Mouse (Mus musculus) kidney, postnatal 36 days (tissue): ENCODE measurements around the gene Rasl12.

ENCODE experiments used
- DNase-seq, 2 experiments: peaks; one replicate each; pipeline ENCODE4 v3.0.0; 2021 to 2022; ENCODE audit warnings: mixed read lengths in 2 of 2

The Rasl12 gene

DNA sequence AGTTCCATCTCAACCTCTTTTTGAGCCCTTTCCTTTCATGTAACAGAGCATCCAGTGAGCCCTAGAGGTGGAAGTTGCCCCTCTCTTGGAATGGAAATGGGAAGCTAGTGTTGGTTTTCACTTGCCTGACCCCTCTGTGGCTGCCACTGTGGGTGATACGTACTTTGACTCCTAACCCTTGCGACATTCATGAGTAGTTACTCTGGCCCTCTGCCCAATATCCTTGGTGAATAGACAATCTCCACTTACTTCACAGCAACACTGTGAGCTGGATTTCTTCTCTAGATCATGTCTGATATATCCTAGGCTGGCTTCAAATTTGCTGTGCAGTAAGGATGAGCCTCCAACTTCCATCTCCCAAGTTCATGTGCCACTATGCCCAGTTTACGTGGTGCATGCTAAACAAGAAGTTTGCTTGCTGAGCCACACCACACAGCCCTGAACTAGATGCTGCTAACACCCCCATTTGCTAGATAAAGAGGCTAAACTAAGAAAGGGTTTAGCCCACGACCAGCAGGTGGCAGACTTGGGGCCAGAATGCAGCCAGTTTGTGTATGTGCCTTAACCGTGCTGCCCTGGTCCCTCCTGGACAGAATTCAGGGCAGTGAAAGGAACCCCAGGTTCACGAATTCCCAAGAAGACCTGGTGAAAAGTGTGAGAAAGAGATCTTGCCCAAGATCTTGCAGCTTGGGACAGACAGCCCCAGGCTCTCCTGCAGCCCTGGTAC is 5.5 kb upstream of the Rasl12 start:
- DNase-seq = peak; percentile 75 to 90

DNA sequence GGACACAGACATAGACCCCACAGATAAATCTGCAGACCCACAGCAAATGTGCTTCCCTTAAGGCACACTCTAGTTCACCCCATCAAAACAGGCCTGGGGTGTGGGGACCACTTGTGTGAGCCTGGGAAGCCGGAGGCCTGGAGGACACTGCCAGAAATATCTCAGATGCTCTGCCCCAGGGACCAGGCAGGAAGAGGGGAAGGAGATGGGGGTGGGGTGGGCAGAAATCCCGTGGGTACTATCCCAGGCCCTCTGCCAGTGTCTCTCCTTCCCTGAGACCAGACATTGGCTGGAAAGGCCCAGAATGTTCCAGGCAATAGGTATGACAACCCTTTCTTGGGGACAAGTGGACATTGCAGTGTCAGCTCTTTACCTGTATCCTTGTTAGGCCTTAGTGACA is 4.7 kb upstream of the Rasl12 start:
- no peak for DNase-seq

DNA sequence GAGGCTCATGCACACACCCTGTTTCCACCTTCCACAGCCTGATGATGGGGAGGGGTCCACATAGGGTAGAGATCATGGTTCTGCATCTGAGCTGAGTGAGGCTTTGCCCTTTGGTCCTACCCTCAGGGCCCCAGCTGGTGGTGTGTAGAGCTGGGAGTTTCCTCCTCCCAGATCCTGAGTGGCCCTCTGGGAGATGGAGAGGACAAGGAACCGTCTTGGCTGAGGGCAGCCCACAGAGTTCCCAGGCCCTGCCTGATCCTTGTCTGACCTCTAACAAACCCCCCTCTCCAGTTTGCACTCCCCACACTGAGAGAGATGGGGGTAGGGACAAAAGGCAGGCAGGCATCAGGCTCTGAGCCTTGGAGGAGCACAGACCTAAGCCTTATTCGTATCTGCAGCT is 3.9 kb upstream of the Rasl12 start:
- no peak for DNase-seq

DNA sequence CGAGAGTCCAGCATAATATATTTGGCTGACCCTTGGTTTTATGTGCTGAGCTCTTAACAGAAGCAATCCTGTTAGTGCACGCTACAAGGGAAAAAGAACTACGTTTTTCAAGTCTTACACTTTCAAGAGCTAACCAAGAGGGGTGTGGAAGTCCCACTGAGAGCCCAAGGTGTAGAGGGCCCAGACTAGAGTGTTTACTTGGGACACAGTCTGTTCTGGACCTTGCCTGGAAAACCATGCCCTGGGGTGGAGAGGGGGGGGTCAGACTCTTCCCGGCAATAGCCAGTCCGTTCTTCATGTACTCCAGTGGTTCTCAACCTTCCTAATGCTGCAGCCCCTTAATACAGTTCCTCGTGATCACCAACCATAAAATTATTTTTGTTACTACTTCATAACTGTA is 1.6 kb downstream of the Rasl12 start:
- DNase-seq = peak in 1 of 2 experiments; percentile 44

DNA sequence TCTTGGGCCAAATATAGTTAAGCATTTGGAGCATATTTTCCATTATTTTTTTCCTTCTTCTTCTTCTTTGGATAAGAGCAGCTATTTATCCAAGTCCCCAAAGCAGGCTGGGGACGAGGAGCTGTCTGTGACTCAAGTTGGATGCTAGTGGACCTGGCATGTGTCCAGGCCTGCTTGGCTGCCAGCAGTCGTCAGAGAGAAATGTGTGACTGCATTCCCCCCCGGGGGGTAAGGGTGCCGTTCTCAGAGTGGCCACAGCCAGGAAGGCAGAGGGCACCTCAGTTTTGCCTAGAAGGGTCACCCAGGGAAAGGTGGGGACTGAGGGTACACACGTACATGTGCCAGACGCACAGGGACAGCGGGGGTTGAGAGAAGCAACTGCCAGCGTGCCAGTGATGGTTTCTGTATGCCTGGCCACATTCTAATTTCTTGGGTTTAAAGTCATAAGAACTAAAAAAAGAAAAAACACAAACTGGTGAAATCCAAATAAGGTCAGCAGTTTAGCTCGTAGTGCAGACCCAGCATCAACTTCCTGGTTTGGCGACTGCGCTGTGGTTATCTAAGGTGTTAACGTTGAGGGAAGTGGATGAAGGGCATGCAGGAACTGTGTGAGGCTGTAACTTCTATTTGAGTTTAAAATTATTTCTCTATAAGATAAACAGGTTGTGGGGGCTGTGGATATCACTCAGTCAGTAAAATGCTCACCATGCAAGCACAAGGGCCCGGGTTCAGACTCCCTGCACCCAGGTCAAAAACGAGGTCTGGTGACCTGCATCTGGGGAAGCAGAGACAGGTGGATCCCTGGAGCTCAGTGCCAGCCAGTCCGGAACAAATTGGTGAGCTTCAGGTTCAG is 6.3 kb downstream of the Rasl12 start:
- peak; percentile 86 to 89 for DNase-seq

DNA sequence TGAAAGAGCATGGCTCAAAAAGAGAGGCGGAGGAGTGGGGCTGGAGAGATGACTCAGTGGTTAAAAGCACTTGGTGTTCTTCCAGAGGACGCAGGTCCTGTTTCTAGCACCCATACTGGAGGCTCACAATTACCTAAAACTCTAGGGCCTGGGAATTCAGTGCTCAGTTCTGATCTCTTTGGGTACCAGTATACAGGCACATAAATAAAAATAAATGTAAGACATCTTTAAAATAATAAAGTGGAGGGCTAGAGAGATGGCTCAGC is 6.8 kb downstream of the Rasl12 start:
- DNase-seq = no peak

DNA sequence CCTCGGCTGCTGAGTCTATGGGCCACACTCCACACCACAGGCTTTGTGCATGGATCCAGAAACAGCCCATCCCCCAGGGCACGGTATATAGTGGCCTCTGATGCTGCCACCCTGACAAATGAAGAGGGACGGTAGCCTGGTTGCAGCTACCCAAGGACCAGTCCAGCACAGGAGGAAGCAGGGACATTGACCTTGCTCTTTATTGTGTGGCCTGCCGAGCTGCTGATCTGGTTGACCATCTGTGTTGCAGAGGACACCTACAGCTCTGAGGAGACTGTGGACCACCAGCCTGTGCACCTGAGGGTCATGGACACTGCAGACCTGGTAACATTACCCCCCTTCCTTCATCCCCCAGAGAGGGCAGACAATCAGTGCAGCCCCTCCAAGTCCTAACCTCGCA is 9.0 kb downstream of the Rasl12 start:
- no peak for DNase-seq

DNA sequence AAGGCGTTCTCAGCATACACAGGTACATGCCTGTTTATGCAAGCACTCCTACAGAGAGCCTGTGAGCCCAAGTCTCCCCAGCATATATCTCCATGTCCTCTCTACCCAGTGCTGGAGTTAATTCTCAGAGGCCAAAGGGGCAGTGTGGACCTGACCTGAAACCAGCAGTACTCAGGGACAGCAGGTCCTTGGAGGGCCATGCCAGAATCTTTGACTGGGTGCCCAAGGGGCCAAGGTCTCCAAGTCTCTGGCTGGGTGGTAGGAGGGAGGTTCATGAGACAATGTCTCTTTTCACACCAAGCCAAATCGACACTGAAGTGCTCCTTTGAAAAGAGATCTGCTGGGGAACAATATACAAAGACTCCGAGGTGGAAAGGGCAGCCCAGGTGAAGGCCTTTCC is 9.6 kb downstream of the Rasl12 start:
- DNase-seq = peak; percentile 76 to 79

DNA sequence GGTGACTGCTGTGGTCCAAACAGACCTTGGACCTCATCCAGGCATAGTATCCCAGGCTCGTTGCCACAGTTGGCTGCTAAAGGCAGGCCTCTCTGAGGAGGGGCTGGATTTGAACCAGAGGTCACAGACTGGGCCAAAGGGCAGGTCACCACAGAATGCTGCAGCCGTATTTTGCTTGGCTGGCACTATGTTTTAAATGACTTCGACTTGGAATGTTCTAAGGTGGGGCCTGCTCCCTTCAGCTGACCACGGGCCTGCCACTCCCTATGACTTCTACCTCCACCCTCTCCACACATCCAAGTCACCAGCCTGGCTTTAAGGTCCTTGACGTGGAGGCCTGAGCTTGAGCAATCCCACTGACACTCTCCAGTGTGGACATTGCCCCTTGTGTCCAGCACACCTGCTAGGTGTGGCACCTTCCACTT is 10.6 kb downstream of the Rasl12 start:
- peak; percentile 91 to 93 for DNase-seq

DNA sequence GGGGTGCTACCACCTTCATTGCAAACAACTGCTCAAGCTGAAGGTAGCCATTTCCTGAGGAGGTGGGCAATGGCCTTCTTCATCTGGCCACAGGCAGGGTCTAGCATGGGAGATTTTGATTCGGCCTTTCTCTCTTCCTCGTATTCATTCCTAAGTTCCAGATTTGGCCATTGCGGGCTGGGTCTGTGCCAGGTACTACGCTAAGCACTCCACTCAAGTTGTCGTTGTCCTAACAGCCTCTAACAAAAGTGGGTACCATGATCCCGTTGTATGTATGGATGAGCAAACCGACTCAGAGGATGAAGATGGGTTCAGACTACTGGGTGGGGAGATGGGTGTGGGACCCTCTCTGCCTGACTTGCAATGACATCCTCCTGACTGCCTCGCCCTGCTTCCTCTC is 12.1 kb downstream of the Rasl12 start:
- no peak for DNase-seq

DNA sequence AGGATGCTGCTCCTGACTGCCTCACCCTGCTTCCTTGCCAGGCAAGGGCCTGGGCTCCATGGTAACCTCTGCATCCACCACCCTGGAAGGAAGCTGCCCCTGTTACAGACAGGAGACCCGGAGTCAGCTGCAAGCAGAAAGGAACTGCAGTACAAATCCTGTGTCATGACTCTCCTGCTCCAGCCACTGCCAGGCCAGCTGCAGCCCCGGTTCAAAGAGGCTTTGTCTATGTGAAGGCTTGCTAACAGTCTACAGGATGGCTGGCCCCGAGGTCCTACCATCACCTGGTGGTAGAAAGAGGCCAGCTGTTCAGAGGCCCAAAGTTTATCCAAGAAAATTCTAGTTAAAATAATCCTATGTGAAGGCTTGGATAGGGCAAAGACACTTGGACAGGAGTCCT is 13.0 kb downstream of the Rasl12 start:
- no peak for DNase-seq

DNA sequence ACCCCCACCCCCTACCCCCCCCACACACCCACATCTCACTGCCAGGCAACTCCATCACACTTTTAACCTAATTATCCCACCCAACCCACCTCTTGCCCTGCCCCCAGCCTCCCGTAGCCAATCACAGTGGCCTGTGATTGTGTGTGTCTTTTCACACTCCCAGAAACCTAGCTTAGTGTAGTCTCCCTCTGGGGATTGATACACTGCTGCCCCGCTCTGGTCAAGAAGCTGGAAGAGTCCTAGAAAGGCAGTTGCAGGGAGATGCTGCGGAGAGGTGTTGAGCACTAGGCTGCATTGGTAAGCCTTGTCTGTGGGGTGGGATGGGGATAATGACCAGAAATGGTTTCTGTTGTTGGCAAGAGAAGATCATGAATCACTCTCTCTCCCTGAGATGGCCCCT is 19.4 kb downstream of the Rasl12 start:
- DNase-seq = no peak

DNA sequence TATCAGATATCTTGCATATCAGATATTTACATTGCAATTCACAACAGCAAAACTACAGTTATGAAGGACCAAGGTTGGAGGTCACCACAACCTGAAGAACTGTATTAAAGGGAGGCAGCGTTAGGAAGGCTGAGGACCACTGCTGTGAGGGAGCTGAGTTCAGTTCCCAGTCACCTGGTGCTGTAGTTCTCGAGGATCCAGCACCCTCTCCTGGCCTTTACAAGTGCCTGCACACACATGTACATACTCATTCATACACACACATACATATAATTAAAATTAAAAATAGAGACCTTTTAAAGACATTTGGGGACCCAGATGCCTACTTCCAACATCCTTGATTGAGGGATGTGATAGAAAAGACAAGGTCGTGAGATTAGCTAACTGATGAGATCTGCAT is 21.3 kb downstream of the Rasl12 start:
- no peak for DNase-seq

DNA sequence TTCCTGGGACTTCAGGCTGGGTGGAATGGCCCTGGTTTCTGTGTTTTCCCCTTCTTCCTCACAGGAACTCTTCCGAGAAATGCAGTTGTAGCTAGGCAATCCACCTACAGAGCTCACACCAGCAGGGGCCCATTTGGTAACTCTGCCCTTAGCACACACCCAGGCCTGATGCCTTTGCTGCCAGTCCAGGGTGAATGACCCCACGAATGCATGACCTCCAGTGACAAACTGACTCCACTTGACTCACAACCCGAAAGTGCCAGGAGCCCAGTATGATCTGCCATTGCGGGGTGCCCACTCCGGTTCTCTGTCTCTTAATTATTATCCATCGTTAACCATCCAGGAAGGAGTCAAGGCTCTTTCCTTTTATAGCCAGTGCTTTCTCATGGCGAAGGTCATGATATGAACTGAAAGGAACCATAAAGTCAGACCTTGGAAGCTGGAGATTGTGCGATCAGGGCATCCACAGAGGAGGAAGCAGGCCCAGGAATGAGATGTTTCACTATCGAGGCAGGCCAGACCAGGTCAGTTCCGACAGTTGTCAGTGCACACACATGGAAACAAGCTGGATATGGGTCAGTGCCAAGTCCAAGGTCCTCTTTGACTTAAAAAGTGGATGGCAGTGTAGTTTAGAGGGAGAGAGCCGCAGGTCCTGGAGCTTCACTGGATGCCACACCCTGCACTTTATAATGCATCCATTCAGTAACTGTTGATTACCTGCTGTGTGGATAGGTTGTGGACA is 24.6 kb downstream of the Rasl12 start, which contains the start of gene Slc51b:
Gene Slc51b (minus strand): TSS at position 196 of the 742 bp plus-strand sequence.
- peak; percentile 80 to 86 for DNase-seq

DNA sequence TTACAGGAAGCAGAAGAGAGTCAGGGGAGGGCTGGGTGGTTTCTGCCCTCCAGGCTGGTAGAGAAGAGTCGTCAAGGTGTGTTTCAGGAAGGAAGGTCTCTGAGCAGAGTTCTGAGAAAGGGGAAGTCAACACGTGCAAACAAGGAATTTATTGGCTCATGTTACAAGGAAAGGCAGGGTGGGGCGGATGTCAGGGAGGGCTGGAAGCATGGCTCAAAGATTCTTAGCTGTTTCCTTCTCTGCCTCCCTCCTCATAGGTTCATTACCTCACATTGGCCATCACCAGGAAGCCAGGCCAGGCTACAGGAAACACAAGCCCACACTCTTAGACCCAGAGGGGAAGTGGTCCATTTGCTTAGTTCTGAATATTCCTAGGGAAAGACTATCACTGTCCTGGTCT is 26.1 kb downstream of the Rasl12 start:
- DNase-seq = no peak

DNA sequence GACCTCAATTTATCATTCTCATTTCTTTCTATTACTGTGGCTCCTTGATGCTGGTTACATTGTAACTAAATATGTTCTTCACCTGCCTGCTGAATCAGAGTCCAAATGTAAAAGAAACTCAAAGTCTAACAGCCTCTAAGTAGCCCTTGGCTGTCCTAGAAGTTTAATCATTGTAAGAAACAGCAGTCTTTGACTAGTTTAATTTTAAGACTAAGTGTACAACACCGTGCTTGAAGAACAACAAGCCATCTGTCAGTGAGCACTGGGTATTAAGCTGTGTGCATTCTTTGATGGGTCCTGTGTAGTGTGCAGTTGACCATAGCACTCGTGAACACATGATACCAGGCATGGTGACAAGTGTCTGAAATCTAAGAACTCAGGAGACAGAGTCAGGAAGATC is 29.2 kb downstream of the Rasl12 start:
- DNase-seq = peak; percentile 30 to 71

DNA sequence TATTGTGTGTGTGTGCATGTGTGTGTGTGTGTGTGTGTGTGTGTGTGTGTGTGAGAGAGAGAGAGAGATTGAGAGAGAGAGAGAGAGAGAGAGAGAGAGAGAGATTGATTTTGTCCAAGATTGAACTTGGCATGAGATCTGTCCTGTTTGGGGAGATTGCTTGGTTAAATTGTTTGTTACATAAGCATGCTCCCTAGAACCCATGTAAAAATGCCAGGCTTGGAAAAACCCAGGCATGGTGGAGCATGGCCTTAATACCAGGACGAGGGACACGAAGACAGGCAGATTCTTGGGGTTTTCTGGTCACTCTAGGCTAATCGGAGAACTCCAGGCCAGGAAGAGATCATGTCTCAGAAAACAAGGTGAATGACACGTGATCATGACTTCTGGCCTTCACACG is 29.7 kb downstream of the Rasl12 start:
- peak in 1 of 2 experiments; percentile 14 for DNase-seq

DNA sequence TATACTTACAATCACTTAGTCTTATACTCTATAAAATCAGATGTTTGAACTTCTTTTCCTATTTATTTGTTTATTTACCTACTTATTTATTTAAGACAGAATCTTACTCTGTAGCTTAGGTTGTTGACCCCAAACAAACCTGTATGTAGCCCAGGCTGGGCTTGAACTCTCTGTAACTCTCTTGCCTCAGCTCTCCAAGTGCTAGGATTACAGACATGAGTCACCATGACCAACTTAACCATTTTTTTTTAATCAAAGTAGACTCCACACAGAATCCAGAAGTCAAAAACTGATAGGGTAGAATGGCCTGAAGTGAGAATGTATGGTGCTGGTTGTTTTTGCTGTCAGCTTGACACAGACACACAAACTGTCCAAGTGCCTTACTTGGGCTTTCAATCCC is 32.1 kb downstream of the Rasl12 start:
- no peak for DNase-seq

DNA sequence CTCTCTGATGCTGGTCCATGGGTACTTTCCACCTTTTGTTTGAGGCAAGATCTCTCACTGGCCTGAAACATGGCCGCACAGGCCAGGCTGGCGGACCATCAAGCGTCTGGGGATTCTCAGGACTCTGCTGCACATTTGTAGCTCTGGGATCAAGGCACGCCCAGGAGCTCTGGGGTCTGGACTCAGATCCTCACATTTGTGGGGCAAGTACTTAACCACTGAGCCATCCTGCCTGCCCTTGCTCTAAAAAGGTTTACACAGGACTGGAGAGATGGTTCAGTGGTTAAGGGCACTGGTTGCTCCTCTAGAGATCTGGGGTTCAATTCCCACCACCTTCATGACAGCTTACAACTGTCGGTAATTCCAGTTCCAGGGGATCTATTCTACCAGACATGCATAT is 32.6 kb downstream of the Rasl12 start:
- DNase-seq = no peak

DNA sequence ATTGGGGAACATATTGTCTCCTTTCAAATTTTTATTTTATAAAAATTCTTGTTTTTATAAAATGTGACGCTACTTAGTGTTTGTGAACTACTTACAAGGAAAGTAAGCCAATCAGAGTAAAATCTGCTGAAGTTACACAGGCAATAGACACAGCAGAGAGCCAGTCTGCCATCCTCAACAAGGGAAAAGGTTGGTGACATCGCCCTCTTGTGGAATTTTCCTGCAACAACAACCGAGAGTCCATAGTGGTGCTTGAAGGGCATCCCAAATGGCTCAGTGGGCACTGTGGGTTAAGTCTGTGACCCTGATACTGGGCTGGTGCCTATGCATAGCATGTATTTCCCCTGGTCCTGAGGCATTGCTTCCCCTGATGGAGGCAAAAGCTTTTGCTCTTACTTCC is 33.9 kb downstream of the Rasl12 start:
- DNase-seq = peak; percentile 90 to 92

DNA sequence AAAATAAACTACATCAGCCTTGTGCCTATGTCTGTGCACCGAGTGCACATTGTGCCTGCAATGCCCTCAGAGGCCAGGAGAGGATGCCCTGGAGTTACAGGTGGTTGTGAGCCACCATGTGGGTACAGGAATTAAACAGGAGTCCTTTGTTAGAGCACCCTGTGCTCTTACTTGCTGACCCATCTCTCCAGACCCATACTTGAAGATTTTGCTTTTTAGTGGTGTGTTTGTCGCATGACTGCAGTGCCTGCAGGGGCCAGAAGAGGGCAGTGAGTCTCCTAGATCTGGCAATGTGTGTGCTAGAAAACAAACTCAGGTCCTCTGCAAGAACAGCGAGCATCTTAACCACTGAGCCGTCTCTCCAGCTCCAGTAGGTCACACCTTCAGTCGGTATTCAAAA is 35.8 kb downstream of the Rasl12 start:
- peak; percentile 29 to 76 for DNase-seq

DNA sequence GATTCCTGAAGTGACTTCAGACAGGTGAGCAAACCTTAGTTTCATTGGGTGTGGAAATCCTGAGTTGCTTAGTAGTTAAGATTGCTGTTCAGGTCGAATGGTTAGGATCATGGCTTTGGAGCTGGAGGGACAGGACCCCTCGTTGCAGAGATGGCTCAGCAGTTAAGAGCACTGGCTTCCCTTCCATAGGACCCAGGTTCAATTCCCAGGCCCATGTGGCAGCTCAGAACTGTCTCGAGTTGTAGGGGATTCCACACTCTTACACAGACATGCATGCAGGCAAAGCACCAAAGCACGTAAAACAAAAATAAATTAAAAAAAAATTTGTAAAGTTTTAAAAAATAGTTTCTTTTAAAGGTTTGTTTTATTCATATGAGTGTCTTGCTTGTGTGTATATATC is 36.9 kb downstream of the Rasl12 start:
- DNase-seq = no peak

DNA sequence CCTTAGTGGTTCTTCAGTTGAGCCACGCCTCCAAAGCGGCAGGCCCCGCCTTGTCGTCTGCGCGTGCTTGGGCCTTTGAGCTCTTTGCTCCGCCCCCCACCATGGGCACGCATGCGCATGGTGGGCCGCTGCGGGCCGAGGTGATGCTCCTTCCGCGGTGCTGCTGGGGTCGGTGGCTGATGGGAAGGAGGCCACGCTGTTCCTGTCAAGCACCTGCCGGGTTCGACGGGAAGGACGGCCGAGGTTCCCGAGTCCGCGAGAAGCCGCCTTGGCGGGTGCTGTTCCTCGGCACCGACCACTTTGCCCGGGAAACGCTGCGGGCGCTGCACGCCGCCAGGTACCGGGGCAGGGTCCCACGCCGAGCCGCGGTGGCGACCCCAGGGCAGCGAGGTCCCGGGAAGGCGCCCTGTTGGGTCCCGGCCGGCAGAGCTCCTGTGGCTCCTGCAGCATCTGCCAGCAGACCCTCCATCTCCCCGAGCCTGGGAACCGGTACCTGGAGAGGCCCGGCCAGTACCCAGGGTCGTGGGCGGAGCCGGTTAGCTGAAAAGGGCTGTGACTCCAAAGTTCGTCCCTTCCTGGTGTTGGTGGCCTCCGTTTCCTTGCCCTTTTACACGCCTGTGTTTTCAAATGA is 37.5 kb downstream of the Rasl12 start, which contains the start of gene Mtfmt:
Gene Mtfmt (plus strand): TSS at position 112 of the 631 bp plus-strand sequence.
- peak; percentile 96 to 99 for DNase-seq
